Mouse (Mus musculus) left cerebral cortex, adult 6 months (tissue): Measurements from ENCODE around the gene Tas2r143. TPM values are rescaled to one million over a fixed set of nuclear protein-coding genes. Genes with fewer than 3 reads are reported as not detected.

ENCODE experiments used
- long read RNA-seq, 2 experiments: library from polyadenylated mRNA; unstranded; transcript quantifications; one replicate each; pipeline ENCODE4 v2.0.0; 2019 to 2020
- polyA plus RNA-seq: library from polyadenylated mRNA; unstranded; fragments of <200 nt; fragmentation: Nextera tagmentation; gene quantifications from 2 replicates; pipeline ENCODE4 v1.2.3, GENCODE M21; 2021

The Tas2r143 gene
- polyA plus RNA-seq = not detected in 2 replicates
- long read RNA-seq, experiment 1 = 0 reads
- long read RNA-seq, experiment 2 = 0 reads

DNA sequence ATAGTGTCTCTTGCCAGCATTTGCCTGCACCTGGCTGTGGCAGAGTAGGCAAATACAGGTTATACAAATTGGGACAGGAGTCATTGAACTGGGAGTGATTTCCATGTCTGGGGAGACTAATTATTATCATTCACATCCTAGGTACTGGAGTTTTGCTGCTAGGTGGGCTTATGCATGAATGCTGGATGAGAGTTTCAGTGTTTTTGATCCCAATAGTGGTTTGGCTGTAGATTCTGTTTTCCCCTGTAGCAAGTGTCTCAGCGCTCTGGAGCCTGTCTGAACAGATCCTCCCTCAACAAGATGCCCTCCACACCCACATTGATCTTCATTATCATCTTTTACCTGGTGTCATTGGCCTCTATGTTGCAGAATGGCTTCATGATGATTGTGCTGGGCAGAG lies at the start of gene Tas2r143:
Tas2r143 (plus strand) TSS at position 301 of the 400 bp plus-strand sequence.

GRCm38 (mm10) chr6:42372816-42373547 lies 27.1 kb upstream of the Tas2r143 start, which contains the start of gene Epha1:
Gene Epha1 (minus strand): TSS chr6:42373268.

GRCm38 (mm10) chr6:42405134-42405533 lies 5.1 kb downstream of the Tas2r143 start, which contains the start of gene Tas2r135:
Gene Tas2r135 (plus strand): TSS chr6:42405434.

GRCm38 (mm10) chr6:42434446-42434845 lies 34.4 kb downstream of the Tas2r143 start, which contains the start of gene Tas2r126:
Gene Tas2r126 (plus strand): TSS chr6:42434535.

Other genes starting within 250 kb of the Tas2r143 start
- not detected in 2 replicates for gene Tas2r144, start 184.9 kb upstream of the Tas2r143 start, polyA plus RNA-seq
- 39.6 and 39.7 TPM in 2 replicates for gene Gstk1, start 154.3 kb upstream of the Tas2r143 start, polyA plus RNA-seq
- gene Tmem139, start 138.3 kb upstream of the Tas2r143 start, polyA plus RNA-seq = not detected in 2 replicates
- gene Casp2, start 135.3 kb upstream of the Tas2r143 start, polyA plus RNA-seq = 3.1 and 4.3 TPM in 2 replicates
- gene Clcn1, start 113.6 kb upstream of the Tas2r143 start, polyA plus RNA-seq = 0.16 and 0.19 TPM in 2 replicates
- 6.5 and 15.8 TPM in 2 replicates for gene Fam131b, start 75.6 kb upstream of the Tas2r143 start, polyA plus RNA-seq
- 9.2 and 25.8 TPM in 2 replicates for gene Zyx, start 50.6 kb upstream of the Tas2r143 start, polyA plus RNA-seq
- gene Epha1, start 27.0 kb upstream of the Tas2r143 start, polyA plus RNA-seq = 0.11 TPM in 1 of 2 replicates, not detected in the other
- gene Tas2r135, start 5.2 kb downstream of the Tas2r143 start, polyA plus RNA-seq = not detected in 2 replicates
- not detected in 2 replicates for gene Tas2r126, start 34.3 kb downstream of the Tas2r143 start, polyA plus RNA-seq
- not detected in 2 replicates for gene Olfr458, start 65.0 kb downstream of the Tas2r143 start, polyA plus RNA-seq
- gene Olfr457, start 76.1 kb downstream of the Tas2r143 start, polyA plus RNA-seq = 0.03 TPM in 1 of 2 replicates, not detected in the other
- not detected in 2 replicates for gene Olfr456, start 87.0 kb downstream of the Tas2r143 start, polyA plus RNA-seq
- gene Olfr455, start 147.3 kb downstream of the Tas2r143 start, polyA plus RNA-seq = not detected in 2 replicates
- gene Tcaf3, start 197.5 kb downstream of the Tas2r143 start, polyA plus RNA-seq = not detected in 2 replicates
- 0.09 and 0.13 TPM in 2 replicates for gene Tcaf2, start 245.0 kb downstream of the Tas2r143 start, polyA plus RNA-seq